Mouse (Mus musculus): ENCODE measurements around the gene Galnt16. TPM values are rescaled to one million over a fixed set of nuclear protein-coding genes. Genes with fewer than 3 reads are reported as not detected.

The Galnt16 gene
- polyA plus RNA-seq (2015; fragmentation: Nextera tagmentation; extraction: Ambion mirVana): 6.0 and 6.6 TPM in 2 replicates

GRCm38 (mm10) chr12:80517977-80518376 is at the start of gene Galnt16:
Galnt16 (plus strand) TSS chr12:80518277.
- Histone ChIP-seq H3K27me3 (ENCODE audit: control insufficient read depth, insufficient read depth, low read length) (peaks cover 67% of the 10 kb centered on the region), H3K27ac (ENCODE audit: low read length) (0 out of 2 replicates have a peak within 1 kb of the TSS, but pooled peaks have one; percentile 24), H3K4me3 (ENCODE audit: low read length) (peak within 1 kb of the TSS; percentile 69), H3K9me3 (replicated peaks; ENCODE audit: control insufficient read depth, low read length) (no peaks in the 10 kb centered on the region), H3K9ac (ENCODE audit: low read length) (peak within 1 kb of the TSS; percentile 54), H3K4me1 (ENCODE audit: control insufficient read depth, insufficient read depth, low read length) (peaks cover 11% of the 10 kb centered on the region), H3K36me3 (ENCODE audit: control insufficient read depth, insufficient read depth) (no peaks in the 10 kb centered on the region), H3K4me2 (ENCODE audit: low read depth, low read length) (peak within 1 kb of the TSS; percentile 78)
- WGBS: 8% methylated on average over 14 of the region's 14 CpGs
- no peak for ATAC-seq (replicated peaks; ENCODE audit: extremely low read depth, insufficient read depth, low FRiP score)

- no peak overlapping the region for H3K4me3 ChIP-seq (ENCODE audit: low read length)
- ATAC-seq (replicated peaks; ENCODE audit: extremely low read depth, insufficient read depth, low FRiP score): no peak
- H3K9ac ChIP-seq (ENCODE audit: low read length): no peak overlapping the region
- peaks cover 4% of the 10 kb centered on the region for H3K4me1 ChIP-seq (ENCODE audit: control insufficient read depth, insufficient read depth, low read length)
- H3K4me2 ChIP-seq (ENCODE audit: low read depth, low read length): no peak overlapping the region
- H3K27ac ChIP-seq (ENCODE audit: low read length): no peak overlapping the region
- no peaks in the 10 kb centered on the region for H3K9me3 ChIP-seq (replicated peaks; ENCODE audit: control insufficient read depth, low read length)
- WGBS: 28% methylated on average over 2 of the region's 2 CpGs
- H3K36me3 ChIP-seq (ENCODE audit: control insufficient read depth, insufficient read depth): no peaks in the 10 kb centered on the region
- no peaks in the 10 kb centered on the region for H3K27me3 ChIP-seq (ENCODE audit: control insufficient read depth, insufficient read depth, low read length)
These were observed 47.9 kb upstream of the Galnt16 start for GRCm38 (mm10) chr12:80470206-80470605.

DNA sequence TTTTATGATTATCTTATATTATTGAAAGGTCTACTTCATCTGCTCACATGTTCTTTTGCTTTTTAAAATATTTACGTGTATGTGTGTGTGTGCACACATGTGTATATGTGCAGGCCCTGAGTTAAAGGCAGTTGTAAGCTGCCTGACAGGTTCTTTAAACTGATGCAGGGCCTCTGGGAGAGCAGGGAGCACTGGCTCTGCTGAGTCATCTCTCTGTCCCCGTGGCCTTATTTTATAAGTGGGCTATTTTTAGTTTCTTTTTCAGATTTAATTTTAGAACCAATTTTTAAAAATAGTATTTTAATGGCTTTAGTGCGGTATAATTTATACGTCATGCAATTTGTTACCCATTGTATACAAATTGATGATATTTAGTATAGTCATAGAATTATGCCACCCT is 46.2 kb upstream of the Galnt16 start:
- H3K36me3 ChIP-seq (ENCODE audit: control insufficient read depth, insufficient read depth): peaks cover 3% of the 10 kb centered on the region; the same call in 1 of the 2 replicates
- WGBS: 42% methylated on average over 4 of the region's 4 CpGs
- H3K4me3 ChIP-seq (ENCODE audit: low read length): no peak overlapping the region
- H3K4me1 ChIP-seq (ENCODE audit: control insufficient read depth, insufficient read depth, low read length): peaks cover 4% of the 10 kb centered on the region
- no peaks in the 10 kb centered on the region for H3K27me3 ChIP-seq (ENCODE audit: control insufficient read depth, insufficient read depth, low read length)
- ATAC-seq (replicated peaks; ENCODE audit: extremely low read depth, insufficient read depth, low FRiP score): no peak
- H3K4me2 ChIP-seq (ENCODE audit: low read depth, low read length): no peak overlapping the region
- no peak overlapping the region for H3K27ac ChIP-seq (ENCODE audit: low read length)
- H3K9ac ChIP-seq (ENCODE audit: low read length): no peak overlapping the region
- H3K9me3 ChIP-seq (replicated peaks; ENCODE audit: control insufficient read depth, low read length): no peaks in the 10 kb centered on the region

DNA sequence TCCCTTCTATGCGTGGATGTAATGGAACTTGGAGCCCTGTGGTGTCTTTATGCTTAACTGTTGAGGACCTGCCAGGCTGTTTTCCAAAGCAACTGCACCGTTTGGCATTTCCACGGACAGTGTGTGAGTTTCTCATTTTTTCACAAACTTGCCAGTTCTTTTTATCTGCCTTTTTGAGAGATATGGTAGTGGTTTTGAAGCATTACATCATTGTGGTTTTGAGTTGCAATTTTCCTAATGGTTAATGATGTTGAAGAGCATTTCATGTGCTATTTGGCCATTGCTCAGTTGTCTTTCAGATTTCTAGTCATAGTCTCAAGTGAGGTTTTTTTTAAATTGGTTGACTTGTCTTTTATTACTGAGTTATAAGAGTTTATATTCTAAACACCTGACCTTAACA is 44.3 kb upstream of the Galnt16 start:
- peaks cover 3% of the 10 kb centered on the region; the same call in 1 of the 2 replicates for H3K36me3 ChIP-seq (ENCODE audit: control insufficient read depth, insufficient read depth)
- no peak for ATAC-seq (replicated peaks; ENCODE audit: extremely low read depth, insufficient read depth, low FRiP score)
- H3K4me2 ChIP-seq (ENCODE audit: low read depth, low read length): no peak overlapping the region
- 73% methylated on average over 3 of the region's 3 CpGs for WGBS
- H3K27ac ChIP-seq (ENCODE audit: low read length): no peak overlapping the region
- no peak overlapping the region for H3K4me3 ChIP-seq (ENCODE audit: low read length)
- no peaks in the 10 kb centered on the region for H3K27me3 ChIP-seq (ENCODE audit: control insufficient read depth, insufficient read depth, low read length)
- H3K9me3 ChIP-seq (replicated peaks; ENCODE audit: control insufficient read depth, low read length): no peaks in the 10 kb centered on the region
- no peak overlapping the region for H3K9ac ChIP-seq (ENCODE audit: low read length)
- peaks cover 4% of the 10 kb centered on the region for H3K4me1 ChIP-seq (ENCODE audit: control insufficient read depth, insufficient read depth, low read length)

GRCm38 (mm10) chr12:80479986-80480385 is 38.1 kb upstream of the Galnt16 start:
- H3K9me3 ChIP-seq (replicated peaks; ENCODE audit: control insufficient read depth, low read length): no peaks in the 10 kb centered on the region
- peaks cover 8% of the 10 kb centered on the region for H3K36me3 ChIP-seq (ENCODE audit: control insufficient read depth, insufficient read depth)
- no peak overlapping the region for H3K4me2 ChIP-seq (ENCODE audit: low read depth, low read length)
- no peaks in the 10 kb centered on the region for H3K27me3 ChIP-seq (ENCODE audit: control insufficient read depth, insufficient read depth, low read length)
- H3K9ac ChIP-seq (ENCODE audit: low read length): no peak overlapping the region
- no peak for ATAC-seq (replicated peaks; ENCODE audit: extremely low read depth, insufficient read depth, low FRiP score)
- H3K4me1 ChIP-seq (ENCODE audit: control insufficient read depth, insufficient read depth, low read length): peaks cover 5% of the 10 kb centered on the region
- H3K4me3 ChIP-seq (ENCODE audit: low read length): no peak overlapping the region
- peak overlapping the region; percentile 25; the same call in 1 of the 2 replicates for H3K27ac ChIP-seq (ENCODE audit: low read length)
- WGBS: 43% methylated on average over 3 of the region's 3 CpGs

DNA sequence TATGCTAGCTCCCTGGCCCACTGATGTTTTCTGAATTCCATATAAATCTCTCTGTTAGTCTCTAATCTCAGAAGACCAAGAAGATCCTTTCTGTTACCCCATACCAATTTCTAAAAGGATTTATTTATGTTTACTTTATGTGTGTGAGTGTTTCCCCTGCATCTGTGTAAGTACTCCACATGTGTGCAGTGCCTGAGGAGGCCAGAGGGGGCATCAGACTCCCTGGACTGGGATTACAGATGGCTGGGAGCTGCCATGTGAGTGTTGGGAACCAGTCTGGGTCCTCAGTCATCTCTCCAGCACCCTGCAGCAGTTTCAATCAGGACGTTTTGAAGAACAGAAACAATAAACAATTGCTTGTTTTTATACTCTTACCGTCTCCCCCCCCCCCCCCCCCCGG is 34.7 kb upstream of the Galnt16 start:
- Histone ChIP-seq H3K9ac (ENCODE audit: low read length) (no peak overlapping the region), H3K9me3 (replicated peaks; ENCODE audit: control insufficient read depth, low read length) (no peaks in the 10 kb centered on the region), H3K4me3 (ENCODE audit: low read length) (no peak overlapping the region), H3K36me3 (ENCODE audit: control insufficient read depth, insufficient read depth) (peaks cover 6% of the 10 kb centered on the region), H3K27ac (ENCODE audit: low read length) (no peak overlapping the region), H3K4me2 (ENCODE audit: low read depth, low read length) (no peak overlapping the region), H3K27me3 (ENCODE audit: control insufficient read depth, insufficient read depth, low read length) (no peaks in the 10 kb centered on the region), H3K4me1 (ENCODE audit: control insufficient read depth, insufficient read depth, low read length) (peaks cover 5% of the 10 kb centered on the region)
- 81% methylated on average over 2 of the region's 3 CpGs for WGBS
- no peak for ATAC-seq (replicated peaks; ENCODE audit: extremely low read depth, insufficient read depth, low FRiP score)

- 91% methylated on average over 5 of the region's 5 CpGs for WGBS
- Histone ChIP-seq H3K9me3 (replicated peaks; ENCODE audit: control insufficient read depth, low read length) (0 out of 2 replicates have a peak, but pooled peaks cover 3% of the 10 kb centered on the region), H3K27ac (ENCODE audit: low read length) (no peak overlapping the region), H3K4me2 (ENCODE audit: low read depth, low read length) (no peak overlapping the region), H3K4me1 (ENCODE audit: control insufficient read depth, insufficient read depth, low read length) (no peaks in the 10 kb centered on the region), H3K27me3 (ENCODE audit: control insufficient read depth, insufficient read depth, low read length) (no peaks in the 10 kb centered on the region), H3K4me3 (ENCODE audit: low read length) (no peak overlapping the region), H3K36me3 (ENCODE audit: control insufficient read depth, insufficient read depth) (peaks cover 36% of the 10 kb centered on the region), H3K9ac (ENCODE audit: low read length) (no peak overlapping the region)
- ATAC-seq (replicated peaks; ENCODE audit: extremely low read depth, insufficient read depth, low FRiP score): no peak
These were observed 24.8 kb upstream of the Galnt16 start for GRCm38 (mm10) chr12:80493311-80493710.

- H3K36me3 ChIP-seq (ENCODE audit: control insufficient read depth, insufficient read depth): peaks cover 24% of the 10 kb centered on the region
- H3K27ac ChIP-seq (ENCODE audit: low read length): no peak overlapping the region
- no peak overlapping the region for H3K4me2 ChIP-seq (ENCODE audit: low read depth, low read length)
- H3K4me3 ChIP-seq (ENCODE audit: low read length): no peak overlapping the region
- H3K27me3 ChIP-seq (ENCODE audit: control insufficient read depth, insufficient read depth, low read length): no peaks in the 10 kb centered on the region
- 43% methylated on average over 1 of the region's 1 CpGs for WGBS
- H3K4me1 ChIP-seq (ENCODE audit: control insufficient read depth, insufficient read depth, low read length): no peaks in the 10 kb centered on the region
- H3K9me3 ChIP-seq (replicated peaks; ENCODE audit: control insufficient read depth, low read length): 0 out of 2 replicates have a peak, but pooled peaks cover 3% of the 10 kb centered on the region
- no peak overlapping the region for H3K9ac ChIP-seq (ENCODE audit: low read length)
- ATAC-seq (replicated peaks; ENCODE audit: extremely low read depth, insufficient read depth, low FRiP score): no peak
These were observed 22.4 kb upstream of the Galnt16 start for GRCm38 (mm10) chr12:80495691-80496090.

- WGBS: 53% methylated on average over 4 of the region's 4 CpGs
- Histone ChIP-seq H3K36me3 (ENCODE audit: control insufficient read depth, insufficient read depth) (peaks cover 4% of the 10 kb centered on the region), H3K27ac (ENCODE audit: low read length) (no peak overlapping the region), H3K4me3 (ENCODE audit: low read length) (no peak overlapping the region), H3K4me1 (ENCODE audit: control insufficient read depth, insufficient read depth, low read length) (no peaks in the 10 kb centered on the region), H3K9me3 (replicated peaks; ENCODE audit: control insufficient read depth, low read length) (0 out of 2 replicates have a peak, but pooled peaks cover 2% of the 10 kb centered on the region), H3K9ac (ENCODE audit: low read length) (no peak overlapping the region), H3K27me3 (ENCODE audit: control insufficient read depth, insufficient read depth, low read length) (no peaks in the 10 kb centered on the region), H3K4me2 (ENCODE audit: low read depth, low read length) (no peak overlapping the region)
- ATAC-seq (replicated peaks; ENCODE audit: extremely low read depth, insufficient read depth, low FRiP score): no peak
These were observed 19.7 kb upstream of the Galnt16 start for GRCm38 (mm10) chr12:80498356-80498755.

All from heart, embryonic 16.5 days (tissue).